Mouse (Mus musculus) MN1 (cell line): ENCODE measurements around the gene Btc.
A peak's percentile ranks its signal among the peaks of the same experiment; 100 is the strongest.

Experiments
- DNase-seq: peaks from one replicate; pipeline ENCODE4 v3.0.0-alpha.2; 2016; ENCODE audit warnings: low spot score

The Btc gene

DNA sequence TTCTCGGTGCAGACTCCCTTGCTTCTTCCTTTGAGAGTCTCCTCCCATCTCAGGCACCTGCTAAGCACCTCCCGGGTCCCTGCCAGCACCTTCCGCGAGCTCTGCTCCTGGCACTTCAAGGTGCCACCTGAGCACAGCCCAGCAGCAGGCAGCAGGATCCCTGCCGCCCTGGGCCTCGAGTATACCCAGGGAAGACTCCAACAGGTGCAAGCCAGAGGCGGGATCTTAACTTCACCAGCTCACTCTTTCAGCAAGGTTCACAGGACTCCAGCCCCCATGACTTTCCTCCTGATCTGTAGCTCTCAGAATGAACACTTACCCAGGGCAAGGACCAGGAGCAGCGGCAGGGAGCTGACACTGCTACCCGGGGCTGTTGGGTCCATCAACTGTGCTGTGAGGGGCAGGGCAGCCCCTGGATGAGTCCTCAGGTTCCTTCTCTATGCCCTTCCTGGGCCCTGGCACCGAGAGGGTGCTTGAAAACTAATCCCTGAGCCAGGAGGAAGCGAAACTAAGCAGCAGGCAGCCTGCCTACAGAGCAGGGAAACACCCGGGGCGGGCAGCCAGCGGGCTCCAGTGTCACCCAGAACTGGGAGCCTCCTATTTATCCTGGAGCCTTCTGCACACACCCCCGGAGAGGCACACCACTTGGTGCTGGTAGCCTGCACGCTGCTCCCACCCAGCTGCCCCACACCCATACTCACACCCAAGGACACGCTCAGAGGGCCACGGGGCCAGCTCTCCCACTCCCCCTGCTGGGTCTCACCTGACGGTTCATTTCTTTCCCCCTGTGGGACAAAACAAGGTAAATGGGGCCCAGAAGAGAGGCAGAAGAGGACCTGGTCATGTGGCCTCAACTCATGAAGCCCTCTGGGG lies at the start of gene Btc:
Gene Btc, minus strand, starts transcription at position 656 of the 873 bp plus-strand sequence.
- DNase-seq = peak; percentile 45

GRCm38 (mm10) chr5:91444981-91445517 lies 42.3 kb upstream of the Btc start:
- DNase-seq = peak; percentile 39

DNA sequence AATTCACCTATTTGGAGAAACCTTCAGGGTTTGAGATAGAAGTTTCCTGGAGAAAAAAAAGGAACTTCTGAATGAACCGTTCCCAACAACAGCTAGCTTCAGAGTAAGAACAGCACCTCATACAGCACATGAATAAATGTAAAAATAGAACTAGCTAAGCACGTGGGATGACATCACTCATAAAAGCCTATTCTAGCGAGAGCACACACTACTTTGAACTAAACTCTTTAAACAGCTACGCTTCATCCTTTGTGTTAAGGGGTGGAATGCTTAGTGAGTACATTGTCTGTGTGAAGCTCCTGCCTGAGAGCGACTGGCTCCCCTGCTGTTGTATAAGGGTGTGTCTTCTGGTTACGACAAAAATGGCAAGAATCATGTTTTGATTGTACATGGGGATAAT lies 33.8 kb upstream of the Btc start:
- DNase-seq = no peak

GRCm38 (mm10) chr5:91434723-91435658 lies 32.2 kb upstream of the Btc start:
- DNase-seq = no peak

- no peak for DNase-seq
Measured at GRCm38 (mm10) chr5:91428547-91428946, 25.8 kb upstream of the Btc start.

- no peak for DNase-seq
Measured at GRCm38 (mm10) chr5:91413814-91414213, 11.0 kb upstream of the Btc start.

DNA sequence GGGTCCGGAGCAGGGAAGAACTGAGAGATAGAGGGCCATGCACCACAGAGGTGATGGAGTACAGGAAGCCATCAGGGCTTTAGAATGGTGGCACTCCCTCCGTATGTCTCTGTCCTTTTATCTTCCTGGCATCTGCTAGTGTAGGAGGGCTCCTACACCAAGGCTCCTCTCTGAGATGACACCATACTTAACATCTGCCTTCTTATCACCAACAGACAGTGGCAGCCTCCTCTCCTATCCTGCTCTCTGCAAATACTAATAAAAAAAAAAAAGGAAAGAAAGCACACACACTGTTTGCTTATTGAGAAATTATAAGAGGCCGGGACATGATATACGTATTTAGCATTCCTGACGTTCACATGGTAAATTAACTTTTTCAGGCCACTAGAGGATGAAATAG lies 1.5 kb upstream of the Btc start:
- DNase-seq = no peak

GRCm38 (mm10) chr5:91403281-91403680 lies 487 bp upstream of the Btc start:
- no peak for DNase-seq

DNA sequence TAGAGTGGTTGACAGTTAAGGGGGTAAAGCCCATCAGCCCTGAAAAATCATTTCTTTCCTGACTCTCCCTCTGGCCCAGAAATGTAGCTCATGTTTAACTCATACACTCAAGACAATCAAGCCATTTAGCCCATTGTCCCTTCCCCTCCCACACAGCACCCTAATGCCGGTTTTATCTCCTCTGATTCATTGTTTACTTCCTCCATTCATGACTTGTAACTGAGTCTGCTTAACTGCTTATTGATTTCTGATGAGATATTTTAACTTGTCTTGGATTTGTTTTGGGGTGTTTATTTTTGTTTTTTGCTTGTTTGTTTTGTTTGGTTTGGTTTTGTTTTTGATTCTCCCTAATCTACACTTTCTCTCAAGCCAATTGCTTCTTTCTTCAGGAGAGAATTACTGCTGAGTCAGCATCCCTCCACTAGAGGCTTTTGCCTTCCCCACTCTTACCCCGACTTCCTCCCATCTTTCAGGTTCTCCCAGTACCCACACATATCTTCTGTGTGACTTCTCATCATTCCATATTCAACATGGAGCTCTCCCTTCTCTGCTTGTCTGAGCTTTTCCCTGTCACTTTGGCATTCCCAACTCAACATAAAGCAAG lies 2.2 kb downstream of the Btc start:
- DNase-seq = no peak

DNA sequence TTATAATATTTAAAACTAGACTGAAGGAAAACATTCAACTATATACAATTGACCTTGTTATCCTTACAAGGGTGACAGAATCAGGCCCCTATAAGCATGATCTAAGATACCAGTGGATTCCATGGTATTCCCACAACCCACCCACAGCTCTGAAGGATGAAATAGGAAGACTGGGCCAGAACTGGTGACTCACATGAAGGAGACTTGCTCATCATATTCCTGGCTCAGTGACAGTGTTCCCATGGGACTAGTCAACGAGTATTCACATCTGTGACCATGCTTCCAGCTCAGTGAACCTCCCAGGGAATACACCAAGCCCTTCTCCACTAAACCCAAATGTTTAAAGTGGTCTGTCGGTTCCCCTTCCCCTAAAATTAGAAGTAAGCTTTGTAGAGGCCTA lies 27.3 kb downstream of the Btc start:
- no peak for DNase-seq

DNA sequence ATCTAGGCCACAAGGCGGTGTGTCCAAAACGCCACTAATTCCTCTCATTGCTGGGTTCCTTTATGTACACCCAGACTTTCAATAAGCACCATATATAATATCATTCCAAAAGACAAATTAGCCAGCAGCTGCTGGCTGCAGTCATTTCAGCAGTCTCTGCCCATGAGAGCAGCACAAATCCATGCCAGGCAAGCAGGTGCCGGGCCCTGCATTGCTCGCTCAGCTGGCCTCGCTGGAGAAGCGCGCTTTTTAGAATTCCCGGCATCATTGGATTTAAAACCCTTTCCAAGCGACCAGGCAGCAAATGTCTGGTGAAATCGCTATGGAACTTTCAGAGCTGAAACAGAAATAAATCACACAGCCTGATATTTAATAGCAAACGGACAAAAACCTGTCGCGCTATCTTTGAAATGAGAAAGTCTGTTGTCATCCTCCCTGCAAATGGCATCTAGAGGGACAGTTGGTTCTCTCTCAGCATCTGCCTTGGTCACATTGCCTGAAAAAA lies 34.7 kb downstream of the Btc start:
- no peak for DNase-seq

DNA sequence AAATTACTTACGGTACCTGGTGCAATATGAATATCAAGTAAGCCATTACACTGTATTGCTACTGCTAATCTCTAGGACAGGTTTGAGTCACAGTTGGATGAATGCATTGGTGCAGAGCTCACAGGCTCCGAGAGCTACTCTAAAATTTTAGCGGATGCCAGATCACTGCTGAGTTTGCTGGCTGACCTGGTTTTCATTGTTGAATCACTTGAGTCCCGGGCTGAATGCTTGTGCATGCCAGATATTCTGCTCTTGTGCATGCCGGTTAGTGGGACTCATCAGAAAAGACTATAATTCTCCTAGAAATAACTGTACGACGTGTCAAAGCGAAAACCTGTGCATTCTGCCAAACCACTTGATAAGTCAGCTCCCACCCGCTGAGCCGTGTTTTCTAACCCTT lies 35.9 kb downstream of the Btc start:
- DNase-seq = no peak

DNA sequence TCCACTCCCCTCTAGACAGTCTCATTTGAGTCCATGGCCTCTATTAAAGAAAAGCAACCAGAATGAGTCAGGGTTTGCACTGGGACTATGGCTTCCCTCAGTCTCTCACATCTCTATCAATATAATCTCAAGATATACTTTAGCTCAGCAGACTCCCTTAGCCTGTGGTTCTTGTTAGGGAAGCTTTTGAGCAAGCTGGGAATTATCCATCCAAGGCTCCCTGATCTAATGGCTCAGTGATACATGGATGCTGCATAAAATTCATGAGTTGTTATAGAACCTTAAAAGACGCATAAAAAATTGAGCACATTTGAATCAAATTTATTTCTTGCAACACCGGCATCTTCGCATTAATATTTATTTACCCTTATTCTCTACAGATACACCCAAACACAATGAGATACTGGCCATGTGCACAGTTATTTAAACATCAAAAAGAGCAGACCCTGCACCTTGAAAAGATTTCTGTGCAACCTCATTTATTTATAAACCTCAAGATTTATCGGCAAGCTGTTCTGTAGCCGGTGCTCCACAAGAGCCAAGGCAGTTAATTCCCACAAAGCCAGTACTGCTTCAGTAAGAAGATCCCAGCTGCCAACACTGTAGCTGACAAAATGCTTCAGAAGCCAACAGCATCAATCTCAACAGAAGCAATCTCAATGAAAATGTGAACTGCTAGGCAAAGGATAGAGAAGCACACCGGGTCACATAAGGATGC lies 39.4 kb downstream of the Btc start:
- no peak for DNase-seq

DNA sequence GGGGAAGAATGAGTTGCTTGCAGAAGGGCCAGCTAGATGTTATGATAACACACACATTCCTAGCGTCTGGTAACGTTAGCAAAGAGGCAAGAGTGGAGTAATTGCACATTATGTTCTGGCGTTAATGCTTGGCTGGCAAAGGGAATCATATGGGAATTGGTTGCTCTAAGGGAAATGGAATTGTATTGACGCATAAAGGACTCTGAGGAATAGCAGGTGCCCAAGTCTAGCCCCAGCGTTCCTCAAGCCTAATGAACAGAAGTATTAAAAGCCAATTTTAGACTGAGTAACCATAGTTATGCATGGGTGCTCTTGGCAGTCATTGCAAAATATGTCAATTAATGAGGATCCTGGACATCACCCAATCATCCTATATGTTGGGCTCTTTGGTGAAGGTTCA lies 50.1 kb downstream of the Btc start:
- DNase-seq = peak; percentile 10

DNA sequence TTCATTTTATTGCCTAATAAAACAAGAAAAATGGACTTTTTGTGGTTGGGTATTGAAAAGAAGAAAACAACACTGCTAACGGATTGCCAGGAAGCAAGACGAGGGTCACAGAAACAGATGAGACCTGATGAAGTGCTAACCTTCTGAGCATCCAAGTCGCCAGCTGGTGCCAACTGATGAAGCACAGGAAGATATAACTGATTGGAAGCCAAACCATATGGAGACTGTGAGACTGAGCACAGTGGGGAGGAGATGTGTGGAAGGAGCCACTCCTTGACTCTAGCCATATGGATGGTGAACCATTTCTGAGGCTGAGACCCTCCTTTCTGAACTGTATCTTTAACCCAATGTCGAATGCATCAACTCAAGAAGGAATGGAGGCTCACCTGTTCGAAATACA lies 57.1 kb downstream of the Btc start:
- DNase-seq = no peak

DNA sequence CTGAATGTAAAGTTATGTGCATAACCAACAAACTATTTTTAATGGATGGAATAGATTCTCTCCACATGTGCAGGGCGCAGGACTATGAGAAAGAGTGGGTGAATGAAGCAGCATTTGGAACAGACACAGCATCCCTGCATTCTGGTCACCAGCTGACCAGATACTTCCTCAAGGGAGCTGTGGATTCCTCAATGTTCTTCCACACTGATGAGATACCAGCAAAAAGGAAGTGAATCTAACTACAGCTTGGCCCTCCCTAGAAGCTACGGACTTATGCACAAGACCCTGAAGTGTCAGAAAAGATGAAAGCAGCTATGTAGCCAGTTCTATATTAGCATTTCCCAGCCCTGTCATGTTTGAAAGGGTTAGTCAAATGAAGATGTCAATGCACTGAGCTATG lies 57.7 kb downstream of the Btc start:
- no peak for DNase-seq

- DNase-seq = no peak
Measured at GRCm38 (mm10) chr5:91341981-91342760, 60.6 kb downstream of the Btc start.

GRCm38 (mm10) chr5:91334227-91334626 lies 68.6 kb downstream of the Btc start:
- DNase-seq = no peak

- DNase-seq = no peak
Measured at GRCm38 (mm10) chr5:91332079-91332865, 70.5 kb downstream of the Btc start.

- DNase-seq = no peak
Measured at GRCm38 (mm10) chr5:91321840-91322239, 81.0 kb downstream of the Btc start.
